9 mouse cellular contexts compared by ENCODE assay signal in the genomic region with DNA sequence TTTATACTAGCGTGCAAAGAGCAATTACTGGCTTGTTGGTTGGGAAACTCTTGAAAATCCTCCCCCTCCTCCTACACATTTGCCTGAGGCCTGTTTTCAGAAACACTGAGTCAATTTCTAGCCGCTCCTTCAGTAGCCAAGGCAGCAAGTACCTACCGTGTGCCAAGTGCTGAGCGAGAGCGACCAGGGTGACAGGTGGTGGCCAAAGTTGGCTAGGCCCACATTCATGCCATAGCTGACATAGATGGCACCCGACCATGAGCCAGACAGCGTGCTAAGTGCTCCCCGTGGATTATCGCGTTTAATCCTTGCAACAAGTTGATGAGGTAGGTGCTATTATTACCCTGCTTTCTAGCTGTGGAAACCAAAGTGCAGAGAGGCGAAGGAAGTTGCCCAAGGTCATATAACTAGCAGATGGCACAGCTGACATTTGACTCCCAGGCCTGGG. TPM values are rescaled to one million over a fixed set of nuclear protein-coding genes. Genes with fewer than 3 reads are reported as not detected.
A peak's percentile ranks its signal among the peaks of the same experiment; 100 is the strongest.
DNase-seq lines count a peak whose midpoint lies in the region; TF ChIP-seq lines count a peak whose summit lies in the region.
"Had no signal": no experiment of that assay in that cellular context is flagged by ENCODE, and none has a peak within 500 bp of the region (broad histone marks: within the 10 kb centered on the region; RNA-seq: fewer than 3 reads in every experiment).

No protein-coding gene starts in this region.

- TF ChIP-seq EP300 in CH12.LX (IDR thresholded peaks at IDR 0.05; ENCODE audit: low read length), result no peak

- TF ChIP-seq RAD21 in CH12.LX (IDR thresholded peaks at IDR 0.05; ENCODE audit: low read depth, low read length), result no peak

- H3K9ac ChIP-seq in CH12.LX (ENCODE audit: insufficient read depth, low read depth), result peak overlapping the region; percentile 7; the same call in 1 of the 2 replicates
- H3K9ac ChIP-seq: neural tube, embryonic 13.5 days had no signal

- intact Hi-C loops in heart, postnatal 36 days (cut with DNase I), result loop anchor here (2.0 kb wide), 1 partner anchor 26 kb away; no protein-coding TSS in a partner anchor

- H3K27me3 ChIP-seq in CH12.LX (replicated peaks), result no peaks in the 10 kb centered on the region
- H3K27me3 ChIP-seq: neural tube, embryonic 13.5 days had no signal

- peak; percentile 18 for DNase-seq in adrenal gland, adult 2 months
- no peak for DNase-seq in adrenal gland, adult 8-10 months
- DNase-seq in CH12.LX (ENCODE audit: extremely low read depth), result no peak
- DNase-seq in fat pad, adult 2 months (ENCODE audit: extremely low read depth, low read depth, low spot score), result peak; percentile 100
- peak; percentile 36 to 51 for DNase-seq in heart, postnatal 36 days
- no peak for DNase-seq in ovary, postnatal 10 days (ENCODE audit: low spot score)
- DNase-seq in urinary bladder, postnatal 14 days (ENCODE audit: low spot score), result no peak
- DNase-seq in thymus, adult 18-20 months, result no peak

- in situ Hi-C loops in CH12.LX (cut with MboI; ENCODE audit: low pct_ligation_motif_present, low pct_unique_long_range_greater_than_20kb, low sequenced_read_pairs), result no loop called here

- no peaks in the 10 kb centered on the region for H3K36me3 ChIP-seq in CH12.LX (replicated peaks in 1 of 2; ENCODE audit: control insufficient read depth in 1 of 2, insufficient read depth in 1 of 2, low read length in 1 of 2)
- H3K36me3 ChIP-seq: neural tube, embryonic 13.5 days had no signal

- no peak for TF ChIP-seq CTCF in CH12.LX (conservative IDR thresholded peaks at IDR 0.05 in 1 of 2, IDR thresholded peaks at IDR 0.05 in 1 of 2; ENCODE audit: low read depth in 2 of 2, low read length in 2 of 2)

- H3K79me2 ChIP-seq in CH12.LX (replicated peaks; ENCODE audit: control insufficient read depth, extremely low read depth, insufficient read depth, poor library complexity, severe bottlenecking), result no peaks in the 10 kb centered on the region

- H3K4me3 ChIP-seq in CH12.LX (replicated peaks in 1 of 3; ENCODE audit: low read depth in 2 of 3, low read length in 2 of 3, poor library complexity in 1 of 3), result peak overlapping the region in 1 of 3 experiments; percentile 36
- H3K4me3 ChIP-seq: neural tube, embryonic 13.5 days had no signal

- peak overlapping the region; percentile 85 for H3K27ac ChIP-seq in CH12.LX (ENCODE audit: insufficient read depth, low read depth)
- H3K27ac ChIP-seq: neural tube, embryonic 13.5 days had no signal

- peaks cover 5% of the 10 kb centered on the region for H3K9me3 ChIP-seq in CH12.LX (replicated peaks; ENCODE audit: low read length)

- dilution Hi-C loops in CH12.LX (cut with MboI; ENCODE audit: extremely low pct_ligation_motif_present, extremely low pct_unique_long_range_greater_than_20kb, low sequenced_read_pairs), result no loop called here

- H3K4me1 ChIP-seq in CH12.LX (ENCODE audit: control insufficient read depth in 1 of 2, insufficient read depth in 2 of 2), result peaks cover 24 to 60% of the 10 kb centered on the region in 2 experiments

- peak overlapping the region; percentile 12; the same call in 1 of the 2 replicates for H3K4me2 ChIP-seq in CH12.LX (ENCODE audit: insufficient read depth, low read depth, poor library complexity, severe bottlenecking)
- H3K4me2 ChIP-seq: neural tube, embryonic 13.5 days had no signal

- no peak for TF ChIP-seq POLR2A in CH12.LX (IDR thresholded peaks at IDR 0.05; ENCODE audit: low read depth, low read length)

TF ChIP-seq in CH12.LX, 34 proteins besides CTCF, POLR2A, EP300 and RAD21:
- no peak for TF ChIP-seq USF2 (conservative IDR thresholded peaks at IDR 0.05; ENCODE audit: low read depth, low read length)
- no peak for TF ChIP-seq POLR2AphosphoS2 (IDR thresholded peaks at IDR 0.05; ENCODE audit: low read depth, low read length)
- TF ChIP-seq E2F4 (IDR thresholded peaks at IDR 0.05; ENCODE audit: insufficient replicate concordance, low read depth, low read length), result no peak
- TF ChIP-seq MAFK (IDR thresholded peaks at IDR 0.05; ENCODE audit: insufficient replicate concordance, low read length), result no peak
- TF ChIP-seq MAZ (IDR thresholded peaks at IDR 0.05; ENCODE audit: low read depth, low read length), result no peak
- TF ChIP-seq BHLHE40 (IDR thresholded peaks at IDR 0.05; ENCODE audit: low read depth, low read length), result 0 out of 2 replicates have a peak, but pooled peaks have one; percentile 1

RNA-seq across cellular contexts. Expression of a gene that starts 24.7 kb away (rescaled TPM):
- total RNA-seq in adrenal gland, adult 2 months (2021), result 100 to 1,000 TPM in 1 of 2 experiments, 10 to 100 TPM in 1; 61.4 to 104 TPM
- polyA plus RNA-seq in adrenal gland, adult 2 months (2012; rRNA removed), result 46.1 and 66.4 TPM in 2 replicates
- total RNA-seq in adrenal gland, adult 8-10 months (2022), result 10 to 100 TPM; 69.6 to 84.6 (median 76.7) TPM
- 91.3 and 150 TPM in 2 replicates for total RNA-seq in CH12.LX (2012; rRNA removed)
- total RNA-seq in CH12.LX (2014; rRNA removed), result 89.8 and 91.4 TPM in 2 replicates
- polyA plus RNA-seq in CH12.LX (2012; ENCODE audit: insufficient read length, low read depth), result 299 and 312 TPM in 2 replicates
- total RNA-seq in heart, postnatal 36 days (2021), result 10 to 100 TPM; 46.9 to 50.5 TPM

Comparison
In these comparisons a context has a peak if more than half of its experiments do, and no peak if none do; other contexts are left out.
1. DNase-seq: peak in adrenal gland, adult 2 months (single experiment), fat pad, adult 2 months (single experiment) and heart, postnatal 36 days (2 of 2); none in adrenal gland, adult 8-10 months (single experiment), CH12.LX (single experiment), ovary, postnatal 10 days (single experiment), urinary bladder, postnatal 14 days (single experiment) and thymus, adult 18-20 months (0 of 2).